ENCODE assay signal across 9 mouse cellular contexts in the genomic region with DNA sequence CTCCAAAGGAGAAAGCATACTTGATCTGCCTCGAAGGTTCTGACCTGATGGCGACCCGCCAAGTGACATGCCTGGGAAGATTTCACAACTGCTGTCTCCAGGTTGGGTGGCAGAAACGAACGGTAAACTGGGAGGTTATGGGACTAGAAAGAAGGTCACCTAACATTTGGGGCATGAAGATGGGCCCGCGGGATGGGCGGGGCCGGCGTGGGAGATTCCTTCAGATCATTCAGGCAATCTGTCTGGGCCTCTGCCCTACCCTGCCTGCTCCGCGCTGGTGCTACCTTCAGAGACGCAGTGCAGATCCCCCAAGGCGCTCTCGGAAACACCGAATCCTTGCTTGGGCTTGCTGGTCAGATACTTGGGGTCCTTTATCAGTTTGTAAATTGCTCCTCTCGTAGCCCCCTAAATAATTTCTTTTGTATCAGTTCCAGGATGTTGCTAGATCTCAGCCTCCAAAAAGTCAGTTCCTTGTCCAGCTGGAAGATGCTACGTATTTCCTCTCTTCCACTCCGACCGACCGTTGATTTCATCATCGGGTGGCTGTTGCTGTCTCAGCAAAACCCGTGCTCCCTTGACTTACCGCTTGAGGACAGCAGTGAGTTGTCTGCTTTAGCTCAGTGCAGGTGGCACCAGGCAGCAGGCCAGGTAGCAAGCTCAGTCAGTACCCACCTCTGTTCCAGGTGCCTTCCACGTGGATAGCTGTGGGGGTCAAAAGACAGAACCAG. TPM values are rescaled to one million over a fixed set of nuclear protein-coding genes. Genes with fewer than 3 reads are reported as not detected.
DNase-seq lines count a peak whose midpoint lies in the region; ATAC-seq and TF ChIP-seq lines count a peak whose summit lies in the region.
"Had no signal": no experiment of that assay in that cellular context is flagged by ENCODE, and none has a peak within 500 bp of the region (broad histone marks: within the 10 kb centered on the region; RNA-seq: fewer than 3 reads in every experiment).

No protein-coding gene starts in this region.

- TF ChIP-seq CTCF in heart, adult 2 months (IDR thresholded peaks at IDR 0.05) = peak; percentile 68

- H3K4me3 ChIP-seq in heart, adult 2 months = 0 out of 2 replicates have a peak overlapping the region, but pooled peaks have one; percentile 22
- H3K4me3 ChIP-seq in limb, embryonic 14.5 days (replicated peaks; ENCODE audit: low read length) = peak overlapping the region; percentile 18
- peak overlapping the region; percentile 29 for H3K4me3 ChIP-seq in midbrain, embryonic 15.5 days

- H3K9me3 ChIP-seq in limb, embryonic 14.5 days (ENCODE audit: control insufficient read depth, low read length) = no peaks in the 10 kb centered on the region
- H3K9me3 ChIP-seq in midbrain, embryonic 15.5 days = no peaks in the 10 kb centered on the region

- no peak for TF ChIP-seq EP300 in heart, adult 2 months (IDR thresholded peaks at IDR 0.05; ENCODE audit: insufficient read depth, low read depth, low read length)

- no peaks in the 10 kb centered on the region for H3K27me3 ChIP-seq in heart, adult 2 months (ENCODE audit: control insufficient read depth, insufficient read depth, low read length)
- no peaks in the 10 kb centered on the region for H3K27me3 ChIP-seq in limb, embryonic 14.5 days (ENCODE audit: control insufficient read depth, insufficient read depth, low read length)
- no peaks in the 10 kb centered on the region for H3K27me3 ChIP-seq in midbrain, embryonic 15.5 days (replicated peaks)

- peak; percentile 41 for DNase-seq in adrenal gland, postnatal 10 days
- no peak for DNase-seq in adrenal gland, adult 8-10 months
- DNase-seq in cerebellum, postnatal 10 days = peak; percentile 84 to 86
- DNase-seq in heart, adult 2 months = peak; percentile 45 to 69
- DNase-seq in kidney, adult 9 months = peak; percentile 52
- peak; percentile 51 for DNase-seq in limb, embryonic 14.5 days (ENCODE audit: low spot score)
- DNase-seq in spleen, postnatal 36 days (ENCODE audit: low spot score in 2 of 2) = peak; percentile 71 to 72

- 9% methylated on average over 25 of the region's 25 CpGs for WGBS in heart, adult 2 months
- WGBS in limb, embryonic 14.5 days = 10% methylated on average over 25 of the region's 25 CpGs
- 9% methylated on average over 25 of the region's 25 CpGs for WGBS in midbrain, embryonic 15.5 days

- no peaks in the 10 kb centered on the region for H3K79me2 ChIP-seq in heart, adult 2 months (replicated peaks; ENCODE audit: control insufficient read depth, insufficient read depth, low read length)

- 0 out of 2 replicates have a peak overlapping the region, but pooled peaks have one; percentile 2 for H3K9ac ChIP-seq in heart, adult 2 months (ENCODE audit: low read depth, low read length)
- H3K9ac ChIP-seq in limb, embryonic 14.5 days (ENCODE audit: low read depth, low read length, severe bottlenecking) = peak overlapping the region; percentile 12; the same call in 1 of the 2 replicates
- H3K9ac ChIP-seq in midbrain, embryonic 15.5 days = peak overlapping the region; percentile 11; the same call in 1 of the 2 replicates

- intact Hi-C loops in heart, adult 2 months (cut with DNase I) = no loop called here

- H3K4me1 ChIP-seq in heart, adult 2 months (ENCODE audit: control insufficient read depth, insufficient read depth, low read length) = peaks cover 2% of the 10 kb centered on the region; the same call in 1 of the 2 replicates
- no peaks in the 10 kb centered on the region; the same call in 1 of the 2 replicates for H3K4me1 ChIP-seq in limb, embryonic 14.5 days (ENCODE audit: control insufficient read depth, insufficient read depth, low read length)
- 0 out of 2 replicates have a peak, but pooled peaks cover 5% of the 10 kb centered on the region for H3K4me1 ChIP-seq in midbrain, embryonic 15.5 days

- no peak for TF ChIP-seq POLR2A in heart, adult 2 months (IDR thresholded peaks at IDR 0.05; ENCODE audit: insufficient read depth, low read depth, low read length)
- no peak for TF ChIP-seq POLR2A in limb, embryonic 14.5 days (IDR thresholded peaks at IDR 0.05; ENCODE audit: borderline replicate concordance, extremely low read depth, insufficient read depth, insufficient read length)

- H3K36me3 ChIP-seq in heart, adult 2 months (ENCODE audit: control insufficient read depth, insufficient read depth, low read length) = no peaks in the 10 kb centered on the region
- H3K36me3 ChIP-seq in limb, embryonic 14.5 days (ENCODE audit: control insufficient read depth, insufficient read depth, low read length) = no peaks in the 10 kb centered on the region
- no peaks in the 10 kb centered on the region for H3K36me3 ChIP-seq in midbrain, embryonic 15.5 days (replicated peaks)

- ATAC-seq in limb, embryonic 14.5 days (ENCODE audit: low FRiP score, low read depth) = no peak
- peak; percentile 91 for ATAC-seq in midbrain, embryonic 15.5 days (replicated peaks)

- H3K27ac ChIP-seq in heart, adult 2 months = no peak overlapping the region
- H3K27ac ChIP-seq in limb, embryonic 14.5 days (replicated peaks; ENCODE audit: low read depth, low read length) = no peak overlapping the region
- H3K27ac ChIP-seq in midbrain, embryonic 15.5 days = no peak overlapping the region

- peak overlapping the region; percentile 47 for H3K4me2 ChIP-seq in limb, embryonic 14.5 days (replicated peaks; ENCODE audit: low read depth, low read length, severe bottlenecking)
- H3K4me2 ChIP-seq in midbrain, embryonic 15.5 days = peak overlapping the region; percentile 53

RNA-seq across cellular contexts. Expression of a gene that starts 12.6 kb away (rescaled TPM):
- total RNA-seq in adrenal gland, postnatal 10 days (2021) = not detected
- not detected for total RNA-seq in adrenal gland, adult 8-10 months (2022)
- not detected for total RNA-seq in heart, adult 2 months (2021)
- polyA plus RNA-seq in heart, adult 2 months (2012; rRNA removed) = 0.21 and 0.38 TPM in 2 replicates
- polyA plus RNA-seq in limb, embryonic 14.5 days (2012; rRNA removed) = not detected in 2 replicates
- polyA plus RNA-seq in limb, embryonic 14.5 days (2014; fragmentation: Nextera tagmentation; extraction: Ambion mirVana) = not detected in 2 replicates
- polyA plus RNA-seq in midbrain, embryonic 15.5 days (2015; fragmentation: Nextera tagmentation; extraction: Ambion mirVana) = not detected in 2 replicates
- polyA plus RNA-seq: C2C12 had no signal

RNA-seq across cellular contexts. Expression of a gene that starts 26.1 kb away (rescaled TPM):
- 10 to 100 TPM; 10.6 to 11.3 TPM for total RNA-seq in adrenal gland, postnatal 10 days (2021)
- total RNA-seq in adrenal gland, adult 8-10 months (2022) = 1 to 10 TPM; 5.3 to 10.0 (median 7.2) TPM
- 1 to 10 TPM; 4.2 TPM for total RNA-seq in heart, adult 2 months (2021)
- 6.5 and 16.3 TPM in 2 replicates for polyA plus RNA-seq in heart, adult 2 months (2012; rRNA removed)
- 28.6 and 35.4 TPM in 2 replicates for polyA plus RNA-seq in limb, embryonic 14.5 days (2012; rRNA removed)
- 20.6 and 21.7 TPM in 2 replicates for polyA plus RNA-seq in limb, embryonic 14.5 days (2014; fragmentation: Nextera tagmentation; extraction: Ambion mirVana)
- polyA plus RNA-seq in midbrain, embryonic 15.5 days (2015; fragmentation: Nextera tagmentation; extraction: Ambion mirVana) = 4.8 and 7.1 TPM in 2 replicates
- polyA plus RNA-seq: C2C12 had no signal

RNA-seq across cellular contexts. Expression of a gene that starts 46.0 kb away (rescaled TPM):
- 10 to 100 TPM; 50.7 to 60.9 TPM for total RNA-seq in adrenal gland, postnatal 10 days (2021)
- 10 to 100 TPM; 65.7 to 73.7 (median 71.4) TPM for total RNA-seq in adrenal gland, adult 8-10 months (2022)
- 10 to 100 TPM; 26.5 to 28.6 TPM for total RNA-seq in heart, adult 2 months (2021)
- polyA plus RNA-seq in heart, adult 2 months (2012; rRNA removed) = 21.1 and 24.2 TPM in 2 replicates
- 39.9 and 44.1 TPM in 2 replicates for polyA plus RNA-seq in limb, embryonic 14.5 days (2012; rRNA removed)
- polyA plus RNA-seq in limb, embryonic 14.5 days (2014; fragmentation: Nextera tagmentation; extraction: Ambion mirVana) = 79.9 and 84.7 TPM in 2 replicates
- 54.3 and 54.7 TPM in 2 replicates for polyA plus RNA-seq in midbrain, embryonic 15.5 days (2015; fragmentation: Nextera tagmentation; extraction: Ambion mirVana)

RNA-seq across cellular contexts. Expression of a gene that starts 46.2 kb away (rescaled TPM):
- 10 to 100 TPM; 20.7 to 22.0 TPM for total RNA-seq in adrenal gland, postnatal 10 days (2021)
- 10 to 100 TPM; 17.6 to 22.4 (median 18.9) TPM for total RNA-seq in adrenal gland, adult 8-10 months (2022)
- total RNA-seq in heart, adult 2 months (2021) = 10 to 100 TPM; 15.1 to 15.2 TPM
- 15.5 and 17.8 TPM in 2 replicates for polyA plus RNA-seq in heart, adult 2 months (2012; rRNA removed)
- 49.0 and 51.2 TPM in 2 replicates for polyA plus RNA-seq in limb, embryonic 14.5 days (2012; rRNA removed)
- 51.6 and 53.4 TPM in 2 replicates for polyA plus RNA-seq in limb, embryonic 14.5 days (2014; fragmentation: Nextera tagmentation; extraction: Ambion mirVana)
- 70.6 and 71.2 TPM in 2 replicates for polyA plus RNA-seq in midbrain, embryonic 15.5 days (2015; fragmentation: Nextera tagmentation; extraction: Ambion mirVana)

RNA-seq across cellular contexts. Expression of a gene that starts 49.8 kb away (rescaled TPM):
- not detected for total RNA-seq in adrenal gland, postnatal 10 days (2021)
- total RNA-seq in adrenal gland, adult 8-10 months (2022) = not detected
- not detected for total RNA-seq in heart, adult 2 months (2021)
- polyA plus RNA-seq in heart, adult 2 months (2012; rRNA removed) = not detected in 2 replicates
- 0.09 and 0.40 TPM in 2 replicates for polyA plus RNA-seq in limb, embryonic 14.5 days (2012; rRNA removed)
- polyA plus RNA-seq in limb, embryonic 14.5 days (2014; fragmentation: Nextera tagmentation; extraction: Ambion mirVana) = 0.77 and 1.0 TPM in 2 replicates
- polyA plus RNA-seq in midbrain, embryonic 15.5 days (2015; fragmentation: Nextera tagmentation; extraction: Ambion mirVana) = 0.19 and 0.22 TPM in 2 replicates
- polyA plus RNA-seq: C2C12 had no signal
